Mouse (Mus musculus): Measurements from ENCODE around the gene Copb1. TPM values are rescaled to one million over a fixed set of nuclear protein-coding genes. Genes with fewer than 3 reads are reported as not detected.
"Not testable (repeated sequence)": the region's sequence is repeated elsewhere in the genome, so short reads cannot be mapped to it uniquely, and the experiment has no call there.

Gene Copb1
- polyA plus RNA-seq, 1 experiment = 37.4 TPM

GRCm38 (mm10) chr7:114202972-114203404, 51.5 kb downstream of the Copb1 start:
- H3K27me3 ChIP-seq (replicated peaks; ENCODE audit: control insufficient read depth, insufficient read depth, low read length) = no peaks in the 10 kb centered on the region
- no peaks in the 10 kb centered on the region for H3K36me3 ChIP-seq (ENCODE audit: control insufficient read depth, insufficient read depth, low read length)
- 44% methylated on average over 5 of the region's 5 CpGs for WGBS
- peak; percentile 46 for DNase-seq
- peaks cover 25% of the 10 kb centered on the region for H3K4me1 ChIP-seq (ENCODE audit: control insufficient read depth, insufficient read depth, low read length)
- no peak overlapping the region for H3K4me3 ChIP-seq (ENCODE audit: insufficient read depth, low read depth, low read length)
- peak overlapping the region; percentile 95 for H3K27ac ChIP-seq (ENCODE audit: insufficient read depth, low read depth, low read length)
- TF ChIP-seq POLR2A (IDR thresholded peaks at IDR 0.05; ENCODE audit: low read depth, low read length) = no peak
- TF ChIP-seq CTCF (conservative IDR thresholded peaks at IDR 0.05; ENCODE audit: insufficient read depth, insufficient read length, low read depth, low read length) = no peak

DNA sequence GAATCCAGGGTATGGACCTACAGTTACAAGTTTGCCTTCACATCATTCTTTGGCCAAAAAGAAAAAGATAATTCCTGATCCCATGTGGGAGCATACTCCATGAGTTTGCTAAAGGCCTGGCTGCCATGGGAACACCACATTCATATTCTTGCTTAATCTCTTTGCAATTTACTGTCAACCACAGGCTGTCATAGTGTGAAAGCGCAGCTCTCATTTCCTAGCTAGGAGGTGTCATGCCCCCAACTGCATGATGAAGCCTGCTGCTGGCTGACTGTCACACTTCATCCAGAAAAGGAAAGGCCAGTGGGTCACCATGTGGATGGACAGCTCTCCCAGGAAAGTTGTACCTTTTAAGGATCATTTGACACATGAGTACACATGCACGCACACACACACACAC, 53.9 kb downstream of the Copb1 start:
- Histone ChIP-seq H3K27me3 (replicated peaks; ENCODE audit: control insufficient read depth, insufficient read depth, low read length) (no peaks in the 10 kb centered on the region), H3K27ac (ENCODE audit: insufficient read depth, low read depth, low read length) (no peak overlapping the region), H3K36me3 (ENCODE audit: control insufficient read depth, insufficient read depth, low read length) (no peaks in the 10 kb centered on the region), H3K4me1 (ENCODE audit: control insufficient read depth, insufficient read depth, low read length) (peaks cover 25% of the 10 kb centered on the region), H3K4me3 (ENCODE audit: insufficient read depth, low read depth, low read length) (no peak overlapping the region)
- DNase-seq = no peak
- TF ChIP-seq CTCF (conservative IDR thresholded peaks at IDR 0.05; ENCODE audit: insufficient read depth, insufficient read length, low read depth, low read length) = no peak
- no peak for TF ChIP-seq POLR2A (IDR thresholded peaks at IDR 0.05; ENCODE audit: low read depth, low read length)
- 88% methylated on average over 2 of the region's 2 CpGs for WGBS

DNA sequence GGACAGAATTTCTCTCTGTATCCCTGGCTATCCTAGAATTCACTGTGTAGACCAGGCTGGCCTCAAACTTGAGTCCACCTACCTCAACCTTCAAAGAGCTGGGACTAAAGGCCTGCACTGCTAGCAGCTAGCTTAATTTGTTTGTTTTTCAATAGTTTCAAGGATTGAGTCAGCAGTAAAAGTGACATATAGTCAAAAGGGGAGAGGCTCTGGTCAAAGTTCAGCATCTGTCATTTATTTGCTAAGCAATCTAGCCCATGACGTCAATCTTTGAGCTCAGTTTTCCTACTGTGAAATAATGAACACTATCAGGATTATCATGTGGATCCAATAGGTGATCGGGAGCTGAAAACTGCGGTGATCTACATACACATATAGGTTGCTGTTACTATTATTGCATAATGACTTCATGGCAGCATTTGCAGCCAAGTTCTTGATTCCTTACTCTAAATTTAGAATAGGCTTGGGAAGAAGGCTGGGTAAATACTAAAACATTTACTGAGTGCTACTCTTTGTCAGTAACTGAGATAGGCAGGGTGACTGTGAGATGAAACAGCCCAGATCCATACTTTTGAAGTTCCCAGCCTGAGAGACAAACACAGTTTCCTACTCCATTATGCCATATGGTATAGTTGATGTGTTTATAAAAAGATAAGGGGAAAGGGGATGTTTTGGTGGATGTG, 54.9 kb downstream of the Copb1 start:
- 78% methylated on average over 3 of the region's 3 CpGs for WGBS
- H3K27ac ChIP-seq (ENCODE audit: insufficient read depth, low read depth, low read length) = no peak overlapping the region

DNA sequence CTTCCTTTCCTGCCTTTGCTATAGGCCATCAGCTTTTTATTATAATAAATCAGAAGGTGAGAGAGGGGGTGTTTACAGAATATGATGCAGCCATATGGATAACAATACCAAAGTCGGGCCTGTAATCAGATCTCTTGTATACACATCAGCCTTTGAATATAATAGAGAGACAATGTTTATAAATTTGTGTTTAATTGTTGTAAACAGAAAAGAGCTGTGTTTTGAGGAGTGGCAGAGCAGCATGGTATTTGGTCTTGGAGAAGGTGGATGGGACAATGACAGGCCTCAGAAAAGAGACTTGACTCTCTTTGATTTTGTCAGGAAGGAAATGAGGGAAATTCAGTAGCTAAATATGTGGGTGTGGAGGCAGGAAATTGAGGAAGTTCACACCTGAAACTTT, 56.3 kb downstream of the Copb1 start:
- DNase-seq = peak; percentile 13
- TF ChIP-seq POLR2A (IDR thresholded peaks at IDR 0.05; ENCODE audit: low read depth, low read length) = no peak
- no peak for TF ChIP-seq CTCF (conservative IDR thresholded peaks at IDR 0.05; ENCODE audit: insufficient read depth, insufficient read length, low read depth, low read length)
- H3K4me3 ChIP-seq (ENCODE audit: insufficient read depth, low read depth, low read length) = no peak overlapping the region
- H3K36me3 ChIP-seq (ENCODE audit: control insufficient read depth, insufficient read depth, low read length) = no peaks in the 10 kb centered on the region
- no peaks in the 10 kb centered on the region for H3K27me3 ChIP-seq (replicated peaks; ENCODE audit: control insufficient read depth, insufficient read depth, low read length)
- H3K4me1 ChIP-seq (ENCODE audit: control insufficient read depth, insufficient read depth, low read length) = peaks cover 13% of the 10 kb centered on the region
- WGBS = 82% methylated on average over 1 of the region's 1 CpGs
- H3K27ac ChIP-seq (ENCODE audit: insufficient read depth, low read depth, low read length) = no peak overlapping the region

More for the DNA sequence above, 54.9 kb downstream of the Copb1 start:
- H3K36me3 ChIP-seq (ENCODE audit: control insufficient read depth, insufficient read depth, low read length) = no peaks in the 10 kb centered on the region
- peak; percentile 39 for DNase-seq
- no peak overlapping the region for H3K4me3 ChIP-seq (ENCODE audit: insufficient read depth, low read depth, low read length)
- H3K4me1 ChIP-seq (ENCODE audit: control insufficient read depth, insufficient read depth, low read length) = peaks cover 24% of the 10 kb centered on the region
- no peaks in the 10 kb centered on the region for H3K27me3 ChIP-seq (replicated peaks; ENCODE audit: control insufficient read depth, insufficient read depth, low read length)
- TF ChIP-seq POLR2A (IDR thresholded peaks at IDR 0.05; ENCODE audit: low read depth, low read length) (no peak), CTCF (conservative IDR thresholded peaks at IDR 0.05; ENCODE audit: insufficient read depth, insufficient read length, low read depth, low read length) (no peak)

DNA sequence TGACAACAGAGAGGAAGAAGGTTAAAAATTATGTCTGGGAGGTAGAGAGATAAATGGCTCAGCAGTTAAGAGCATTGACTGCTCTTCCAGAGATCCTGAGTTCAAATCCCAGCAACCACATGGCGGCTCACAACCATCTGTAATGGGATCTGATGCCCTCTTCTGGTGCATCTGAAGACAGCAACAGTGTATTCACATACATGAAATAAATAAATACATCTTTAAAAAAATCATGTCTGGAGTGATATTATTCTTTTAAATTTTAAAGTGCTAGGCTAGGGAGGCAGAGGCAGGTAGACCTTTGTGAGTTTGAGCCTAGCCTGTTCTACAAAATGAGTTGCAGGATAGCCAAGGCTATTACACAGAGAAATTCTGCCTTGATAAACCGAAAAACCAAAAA, 57.9 kb downstream of the Copb1 start:
- not testable (repeated sequence) for H3K27me3 ChIP-seq (replicated peaks; ENCODE audit: control insufficient read depth, insufficient read depth, low read length); H3K4me3 ChIP-seq (ENCODE audit: insufficient read depth, low read depth, low read length)
- 97% methylated on average over 2 of the region's 2 CpGs for WGBS

GRCm38 (mm10) chr7:114194788-114195187, 59.7 kb downstream of the Copb1 start:
- 85% methylated on average over 2 of the region's 2 CpGs for WGBS
- H3K36me3 ChIP-seq (ENCODE audit: control insufficient read depth, insufficient read depth, low read length); H3K27ac ChIP-seq (ENCODE audit: insufficient read depth, low read depth, low read length); DNase-seq; H3K27me3 ChIP-seq (replicated peaks; ENCODE audit: control insufficient read depth, insufficient read depth, low read length); H3K4me1 ChIP-seq (ENCODE audit: control insufficient read depth, insufficient read depth, low read length); H3K4me3 ChIP-seq (ENCODE audit: insufficient read depth, low read depth, low read length): not testable (repeated sequence)

More for the DNA sequence above, 57.9 kb downstream of the Copb1 start:
- not testable (repeated sequence) for H3K4me1 ChIP-seq (ENCODE audit: control insufficient read depth, insufficient read depth, low read length); H3K36me3 ChIP-seq (ENCODE audit: control insufficient read depth, insufficient read depth, low read length); H3K27ac ChIP-seq (ENCODE audit: insufficient read depth, low read depth, low read length); DNase-seq

- Histone ChIP-seq H3K36me3 (ENCODE audit: control insufficient read depth, insufficient read depth, low read length) (no peaks in the 10 kb centered on the region), H3K4me3 (ENCODE audit: insufficient read depth, low read depth, low read length) (no peak overlapping the region), H3K27me3 (replicated peaks; ENCODE audit: control insufficient read depth, insufficient read depth, low read length) (no peaks in the 10 kb centered on the region), H3K27ac (ENCODE audit: insufficient read depth, low read depth, low read length) (no peak overlapping the region), H3K4me1 (ENCODE audit: control insufficient read depth, insufficient read depth, low read length) (peaks cover 6% of the 10 kb centered on the region)
- WGBS = 85% methylated on average over 4 of the region's 4 CpGs
- TF ChIP-seq CTCF (conservative IDR thresholded peaks at IDR 0.05; ENCODE audit: insufficient read depth, insufficient read length, low read depth, low read length) (no peak), POLR2A (IDR thresholded peaks at IDR 0.05; ENCODE audit: low read depth, low read length) (no peak)
- no peak for DNase-seq
Measured at GRCm38 (mm10) chr7:114194224-114194623, 60.3 kb downstream of the Copb1 start.
